Mouse (Mus musculus): ENCODE results near the gene Oxsr1.

DNA sequence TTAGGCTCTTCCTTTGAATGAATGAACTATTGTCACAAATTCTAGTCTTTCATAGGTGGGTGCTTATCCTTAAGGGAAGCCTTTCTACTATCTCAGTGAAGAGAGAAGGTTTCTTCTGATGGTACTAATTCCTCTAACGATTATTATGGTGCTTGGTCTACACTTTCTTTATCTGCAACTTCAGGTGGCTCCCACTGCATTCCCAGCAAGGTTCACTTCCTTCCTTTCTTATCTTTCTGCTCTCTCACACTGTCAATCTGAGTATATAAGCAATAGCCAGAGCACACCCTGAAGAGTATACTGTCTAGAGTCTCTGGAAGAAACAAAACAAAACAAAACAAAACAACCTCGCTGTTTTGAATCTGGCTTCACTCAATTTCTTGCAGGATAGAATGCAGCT lies 102.6 kb downstream of the Oxsr1 start:
- TF ChIP-seq CTCF (IDR thresholded peaks at IDR 0.05; ENCODE audit: low read depth, low read length) (no peak), POLR2A (IDR thresholded peaks at IDR 0.05; ENCODE audit: extremely low read depth, insufficient read depth, low read length) (no peak)
